Mouse (Mus musculus): ENCODE results near the gene Tnk2. TPM values are rescaled to one million over a fixed set of nuclear protein-coding genes. Genes with fewer than 3 reads are reported as not detected.

Tnk2 gene
- total RNA-seq, 2 experiments from 2014 or later = 51.6 to 82.2 TPM

- DNase-seq = no peak
These were observed 69.9 kb downstream of the Tnk2 start for GRCm38 (mm10) chr16:32713556-32713955.

- peak; percentile 32 for DNase-seq
These were observed 71.7 kb downstream of the Tnk2 start for GRCm38 (mm10) chr16:32715364-32715763.

GRCm38 (mm10) chr16:32723163-32723562 is 79.5 kb downstream of the Tnk2 start:
- no peak for DNase-seq

- DNase-seq = no peak
These were observed 80.1 kb downstream of the Tnk2 start for GRCm38 (mm10) chr16:32723767-32724166.

- no peak for DNase-seq
These were observed 80.6 kb downstream of the Tnk2 start for GRCm38 (mm10) chr16:32724259-32724658.

- no peak for DNase-seq
These were observed 82.8 kb downstream of the Tnk2 start for GRCm38 (mm10) chr16:32726501-32726900.

- no peak for DNase-seq
These were observed 84.6 kb downstream of the Tnk2 start for GRCm38 (mm10) chr16:32728240-32728639.

GRCm38 (mm10) chr16:32728730-32729129 is 85.1 kb downstream of the Tnk2 start:
- DNase-seq = no peak

Other genes with a start within 250 kb of the Tnk2 start
- gene Tm4sf19, start 243.4 kb upstream of the Tnk2 start, total RNA-seq (2021) = 1 to 10 TPM in 1 of 2 experiments, not detected in 1; 1.2 TPM
- 1 to 10 TPM; 4.7 to 5.6 TPM for gene Tctex1d2, start 224.2 kb upstream of the Tnk2 start, total RNA-seq (2021)
- 10 to 100 TPM; 66.5 to 68.7 TPM for gene Pcyt1a, start 213.0 kb upstream of the Tnk2 start, total RNA-seq (2021)
- gene Slc51a, start 156.0 kb upstream of the Tnk2 start, total RNA-seq (2021) = not detected
- gene Zdhhc19, start 147.6 kb upstream of the Tnk2 start, total RNA-seq (2021) = not detected
- gene Tfrc, start 35.0 kb upstream of the Tnk2 start, total RNA-seq (2021) = 100 to 1,000 TPM; 160 to 197 TPM
- under 1 TPM; 0.07 to 0.47 TPM for gene Muc4, start 92.0 kb downstream of the Tnk2 start, total RNA-seq (2021)
- under 1 TPM; 0.21 to 0.41 TPM for gene Muc20, start 153.6 kb downstream of the Tnk2 start, total RNA-seq (2021)
- gene Smbd1, start 166.6 kb downstream of the Tnk2 start, total RNA-seq (2021) = not detected
- gene Fyttd1, start 233.6 kb downstream of the Tnk2 start, total RNA-seq (2021) = 100 to 1,000 TPM; 134 to 138 TPM
- gene Rubcn, start 233.9 kb downstream of the Tnk2 start, total RNA-seq (2021) = 10 to 100 TPM; 33.5 to 38.6 TPM